Mouse (Mus musculus): ENCODE results near the gene Cmtm4.

DNA sequence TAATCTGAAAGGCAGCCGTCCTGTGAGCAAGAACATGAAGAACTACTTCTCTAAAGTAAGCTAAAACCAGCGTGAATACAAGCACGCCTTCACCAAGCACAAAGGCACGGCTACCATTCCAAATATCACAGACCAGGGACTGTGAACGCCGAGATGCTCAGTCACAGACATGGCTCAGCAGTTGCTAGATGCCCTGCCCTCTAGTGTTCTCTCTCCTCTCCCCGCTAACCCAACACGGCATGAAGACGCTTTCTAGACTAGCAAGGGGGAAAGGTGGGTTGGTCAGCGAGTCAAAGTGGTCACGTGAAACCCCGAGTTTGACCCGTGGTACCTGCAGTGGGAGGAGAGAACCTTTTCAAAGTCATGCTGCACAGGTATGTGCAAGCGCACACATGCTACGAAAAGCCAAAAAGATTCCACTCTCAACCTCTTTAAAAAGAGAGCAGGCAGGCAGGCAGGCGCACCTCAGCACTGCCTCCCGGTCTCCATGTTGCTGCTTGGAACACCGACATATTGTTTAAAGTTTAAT, 39.3 kb upstream of the Cmtm4 start:
- TF ChIP-seq CHD2 (IDR thresholded peaks at IDR 0.05; ENCODE audit: low read depth, low read length): no peak
- no peak for TF ChIP-seq ZNF384 (IDR thresholded peaks at IDR 0.05; ENCODE audit: low read depth, low read length)
- no peak for TF ChIP-seq ZC3H11A (IDR thresholded peaks at IDR 0.05; ENCODE audit: borderline replicate concordance, low read depth, low read length)
- no peak for TF ChIP-seq MAFK (IDR thresholded peaks at IDR 0.05; ENCODE audit: insufficient read depth, low read depth, low read length)

Measured in ES-E14 (cell line).